Mouse (Mus musculus): ENCODE data around the gene Ddx23. TPM values are rescaled to one million over a fixed set of nuclear protein-coding genes. Genes with fewer than 3 reads are reported as not detected.

Gene Ddx23
- total RNA-seq, 1 experiment from 2014 or later = 108 TPM

Other genes with a start within 250 kb of the Ddx23 start
- gene Olfr282, start 231.7 kb downstream of the Ddx23 start, total RNA-seq (2017) = not detected in 3 replicates
- not detected in 3 replicates for gene Olfr281, start 210.3 kb downstream of the Ddx23 start, total RNA-seq (2017)
- not detected in 3 replicates for gene OR5BS1P, start 193.0 kb downstream of the Ddx23 start, total RNA-seq (2017)
- gene Lalba, start 180.2 kb downstream of the Ddx23 start, total RNA-seq (2017) = not detected in 3 replicates
- gene Olfr279, start 170.5 kb downstream of the Ddx23 start, total RNA-seq (2017) = not detected in 3 replicates
- gene Kansl2, start 128.6 kb downstream of the Ddx23 start, total RNA-seq (2017) = 35.4 to 46.2 TPM (median 40.6 TPM) in 3 replicates
- gene Ccnt1, start 92.0 kb downstream of the Ddx23 start, total RNA-seq (2017) = 112 to 132 TPM (median 124 TPM) in 3 replicates
- gene 4930415O20Rik, start 91.9 kb downstream of the Ddx23 start, total RNA-seq (2017) = not detected in 3 replicates
- gene Adcy6, start 52.8 kb downstream of the Ddx23 start, total RNA-seq (2017) = 0.96 to 3.7 TPM in 2 of 3 replicates, not detected in the other
- gene Cacnb3, start 32.1 kb downstream of the Ddx23 start, total RNA-seq (2017) = 0.68 to 1.3 TPM in 2 of 3 replicates, not detected in the other
- 1.2 to 2.8 TPM (median 1.5 TPM) in 3 replicates for gene Rnd1, start 14.6 kb upstream of the Ddx23 start, total RNA-seq (2017)
- gene Ccdc65, start 45.3 kb upstream of the Ddx23 start, total RNA-seq (2017) = not detected in 3 replicates
- 0.11 to 2.2 TPM in 2 of 3 replicates, not detected in the other for gene Fkbp11, start 65.3 kb upstream of the Ddx23 start, total RNA-seq (2017)
- gene Arf3, start 100.3 kb upstream of the Ddx23 start, total RNA-seq (2017) = 27.4 to 48.6 TPM (median 30.8 TPM) in 3 replicates
- not detected in 3 replicates for gene Wnt10b, start 115.3 kb upstream of the Ddx23 start, total RNA-seq (2017)
- gene Wnt1, start 127.0 kb upstream of the Ddx23 start, total RNA-seq (2017) = not detected in 3 replicates
- not detected in 3 replicates for gene Ddn, start 146.6 kb upstream of the Ddx23 start, total RNA-seq (2017)
- gene Prkag1, start 168.6 kb upstream of the Ddx23 start, total RNA-seq (2017) = 128 to 132 TPM (median 132 TPM) in 3 replicates
- 39.4 to 138 TPM (median 45.1 TPM) in 3 replicates for gene Kmt2d, start 208.3 kb upstream of the Ddx23 start, total RNA-seq (2017)
- gene Rhebl1, start 231.6 kb upstream of the Ddx23 start, total RNA-seq (2017) = 6.0 to 15.1 TPM (median 14.2 TPM) in 3 replicates
- gene Dhh, start 235.6 kb upstream of the Ddx23 start, total RNA-seq (2017) = 0.19 TPM in 1 of 3 replicates, not detected in the others

Measured in monocyte, adult 5-6 weeks (primary cell).